Mouse (Mus musculus) forebrain, embryonic 10.5 days (tissue): ENCODE measurements at regions not wholly inside any gene's neighbourhood (a gene's known extent, or its start where the extent isn't known, plus 50 kb on each side); places are given as distances from the start of the nearest gene placed in this dataset.

ENCODE experiments used
- DNase-seq: peaks from one replicate; pipeline ENCODE4 v3.0.0-alpha.2; 2017; ENCODE audit warnings: low spot score; ENCODE audit errors: extremely low spot score
- H3K27ac ChIP-seq: fragments of 300-500 bp; sonication (generic); 2 replicates; pipeline ENCODE4 v1.5.1; 2016; ENCODE audit warnings: mild to moderate bottlenecking
- H3K27me3 ChIP-seq: fragments of 300-500 bp; sonication (generic); 2 replicates; pipeline ENCODE4 v1.6.1; 2016; ENCODE audit warnings: mild to moderate bottlenecking; ENCODE audit not compliant: poor library complexity, severe bottlenecking
- H3K36me3 ChIP-seq: fragments of 300-500 bp; sonication (generic); replicated peaks from 2 replicates; pipeline ENCODE4 v1.6.1; 2016; ENCODE audit warnings: mild to moderate bottlenecking, moderate library complexity
- H3K4me1 ChIP-seq: fragments of 300-500 bp; sonication (generic); 2 replicates; pipeline ENCODE4 v1.6.1; 2016
- H3K4me3 ChIP-seq: fragments of 300-500 bp; sonication (generic); 2 replicates; pipeline ENCODE4 v1.5.1; 2016; ENCODE audit warnings: mild to moderate bottlenecking, moderate library complexity
- H3K9me3 ChIP-seq: fragments of 300-500 bp; sonication (generic); 2 replicates; pipeline ENCODE4 v1.6.1; 2016; ENCODE audit warnings: mild to moderate bottlenecking, moderate library complexity
- WGBS: fragments of 180-500 bp; shearing (Covaris S2); methylation state at CpG from one replicate; pipeline ENCODE4 v1.1.7; 2016; 5-methylcytosine and 5-hydroxymethylcytosine counted together

DNA sequence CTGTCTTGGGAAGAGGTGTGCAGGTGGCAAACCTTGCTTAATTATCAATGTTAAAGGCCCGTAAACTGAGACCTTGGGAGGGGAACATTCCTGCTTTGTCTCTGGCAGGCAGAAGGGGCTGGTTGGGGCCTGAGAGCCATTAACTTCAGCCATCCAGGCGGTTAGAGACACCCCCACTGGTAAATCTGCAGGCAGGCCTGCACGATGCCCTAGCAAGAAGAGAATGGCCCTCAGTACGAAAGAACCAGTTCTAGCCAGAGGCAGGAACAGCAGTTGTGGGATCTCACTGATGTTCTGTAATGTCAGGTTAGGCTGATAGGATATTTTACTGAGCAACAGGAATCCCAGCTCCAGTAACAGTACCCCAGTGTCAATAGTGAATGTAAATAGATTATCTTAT is 70.5 kb downstream of the Apip start:
- Histone ChIP-seq H3K36me3 (no peaks in the 10 kb centered on the region), H3K27me3 (no peaks in the 10 kb centered on the region), H3K9me3 (no peaks in the 10 kb centered on the region), H3K4me3 (no peak overlapping the region), H3K27ac (no peak overlapping the region), H3K4me1 (no peaks in the 10 kb centered on the region)
- WGBS, result 77% methylated on average over 4 of the region's 4 CpGs
- DNase-seq, result no peak

DNA sequence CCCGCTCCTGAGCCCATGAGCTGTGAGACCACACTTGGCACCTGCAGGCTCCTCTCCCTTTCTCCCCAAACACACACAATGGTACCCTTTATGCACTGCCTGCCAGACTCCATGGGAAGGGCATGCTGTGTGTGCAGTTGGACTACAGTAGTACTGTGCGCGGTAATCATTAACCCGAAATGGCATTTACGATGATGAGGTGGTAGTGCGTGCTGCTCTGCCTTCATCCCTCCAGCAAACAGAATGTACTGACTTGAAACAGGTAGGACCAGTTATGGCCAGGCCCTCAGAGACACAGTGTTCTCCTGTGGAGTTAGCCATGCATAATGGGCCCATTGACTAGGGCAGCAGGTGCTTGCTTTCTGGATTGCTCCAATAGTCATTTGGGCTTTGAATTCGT is 70.9 kb downstream of the Apip start:
- Histone ChIP-seq H3K9me3 (no peaks in the 10 kb centered on the region), H3K27me3 (no peaks in the 10 kb centered on the region), H3K36me3 (no peaks in the 10 kb centered on the region), H3K27ac (no peak overlapping the region), H3K4me1 (no peaks in the 10 kb centered on the region), H3K4me3 (no peak overlapping the region)
- 93% methylated on average over 7 of the region's 7 CpGs for WGBS
- no peak for DNase-seq

DNA sequence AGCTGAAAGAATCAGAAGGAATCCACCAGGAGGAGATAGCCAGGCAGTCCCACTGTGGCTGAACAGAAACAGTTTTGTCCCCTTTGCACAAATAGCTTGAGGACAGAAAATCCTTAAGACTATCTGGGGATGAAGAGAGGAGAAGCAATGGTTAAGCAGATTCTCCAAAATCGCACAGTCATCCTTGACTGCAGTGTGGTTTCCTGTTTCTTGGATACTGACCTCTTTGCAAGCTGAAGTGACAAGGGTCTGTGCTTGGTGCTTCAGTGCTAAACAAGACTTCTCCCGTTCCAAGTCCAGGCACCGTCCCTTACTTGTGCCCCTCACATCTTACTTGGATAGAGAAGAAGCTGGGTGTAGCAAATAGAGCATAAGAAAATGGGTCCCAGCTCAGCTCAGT is 71.6 kb downstream of the Apip start:
- Histone ChIP-seq H3K27ac (no peak overlapping the region), H3K4me3 (no peak overlapping the region), H3K4me1 (no peaks in the 10 kb centered on the region), H3K36me3 (no peaks in the 10 kb centered on the region), H3K27me3 (no peaks in the 10 kb centered on the region), H3K9me3 (no peaks in the 10 kb centered on the region)
- DNase-seq, result no peak
- WGBS, result 83% methylated on average over 3 of the region's 3 CpGs

DNA sequence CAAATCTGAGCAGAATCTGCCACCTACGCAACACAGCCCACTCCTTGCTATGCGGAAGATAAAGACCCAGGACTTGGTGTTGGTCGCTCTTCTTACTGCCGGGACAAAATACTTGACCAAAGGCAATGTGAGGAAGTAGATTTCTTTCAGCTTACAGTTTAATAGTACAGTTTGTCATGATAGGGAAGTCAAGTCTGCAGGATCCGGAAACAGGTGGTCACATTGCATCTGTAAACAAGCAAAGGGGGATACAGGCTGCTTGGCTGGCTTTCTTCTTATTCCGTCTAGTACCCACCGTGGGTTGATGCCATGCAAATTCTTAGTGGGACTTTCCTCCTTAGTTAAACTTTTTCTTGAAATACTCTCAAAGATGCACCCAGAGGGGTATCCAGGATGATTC is 72.7 kb downstream of the Apip start:
- DNase-seq, result no peak
- 92% methylated on average over 7 of the region's 7 CpGs for WGBS
- Histone ChIP-seq H3K9me3 (no peaks in the 10 kb centered on the region), H3K36me3 (no peaks in the 10 kb centered on the region), H3K27me3 (no peaks in the 10 kb centered on the region), H3K4me1 (no peaks in the 10 kb centered on the region), H3K4me3 (no peak overlapping the region), H3K27ac (no peak overlapping the region)

DNA sequence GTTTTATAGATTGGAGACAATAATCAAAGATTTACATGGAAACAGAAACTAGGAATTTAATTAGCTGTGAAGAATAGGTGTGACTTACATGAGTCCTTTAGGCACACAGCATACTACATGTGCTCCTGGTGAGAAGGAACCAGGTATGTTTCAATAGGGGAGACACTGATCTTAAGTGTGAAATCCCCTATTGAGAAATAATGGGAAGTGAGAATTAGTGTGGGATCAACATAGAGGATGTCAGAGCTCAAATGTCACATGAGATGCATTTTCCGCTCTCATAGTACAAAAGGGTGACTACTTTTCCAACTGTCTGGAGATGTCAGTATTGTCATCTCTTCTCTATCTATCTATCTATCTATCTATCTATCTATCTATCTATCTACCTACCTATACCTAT is 79.8 kb downstream of the Apip start:
- no peaks in the 10 kb centered on the region for H3K36me3 ChIP-seq

DNA sequence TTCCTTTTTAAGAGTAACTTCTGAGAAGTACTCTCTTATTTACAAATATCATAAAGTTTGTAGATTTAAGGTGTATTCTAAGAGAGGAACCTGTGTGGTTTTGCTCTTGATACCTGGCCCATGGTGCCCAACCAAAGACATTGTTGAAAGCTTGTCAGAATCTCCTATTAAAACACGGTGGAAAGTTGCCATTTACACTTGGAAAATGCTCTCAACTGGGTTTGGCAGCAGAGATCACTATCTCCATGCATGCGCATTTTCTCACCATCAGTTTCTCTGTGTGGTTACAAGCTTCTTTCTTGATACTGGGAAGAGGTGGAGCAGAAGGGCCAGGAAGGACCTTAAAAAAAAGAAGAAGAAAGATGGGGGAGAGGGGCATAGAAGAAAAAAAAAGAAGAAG is 94.3 kb downstream of the Apip start:
- no peaks in the 10 kb centered on the region for H3K4me1 ChIP-seq
- H3K36me3 ChIP-seq, result no peaks in the 10 kb centered on the region
- no peaks in the 10 kb centered on the region for H3K9me3 ChIP-seq
- WGBS, result 74% methylated on average over 2 of the region's 2 CpGs
- no peak for DNase-seq
- H3K27ac ChIP-seq, result no peak overlapping the region
- H3K27me3 ChIP-seq, result no peaks in the 10 kb centered on the region
- H3K4me3 ChIP-seq, result no peak overlapping the region

More for the DNA sequence above, 79.8 kb downstream of the Apip start:
- Histone ChIP-seq H3K4me1 (no peaks in the 10 kb centered on the region), H3K4me3 (no peak overlapping the region), H3K27me3 (no peaks in the 10 kb centered on the region), H3K27ac (no peak overlapping the region), H3K9me3 (no peaks in the 10 kb centered on the region)
- no peak for DNase-seq
- WGBS, result 97% methylated on average over 1 of the region's 1 CpGs

DNA sequence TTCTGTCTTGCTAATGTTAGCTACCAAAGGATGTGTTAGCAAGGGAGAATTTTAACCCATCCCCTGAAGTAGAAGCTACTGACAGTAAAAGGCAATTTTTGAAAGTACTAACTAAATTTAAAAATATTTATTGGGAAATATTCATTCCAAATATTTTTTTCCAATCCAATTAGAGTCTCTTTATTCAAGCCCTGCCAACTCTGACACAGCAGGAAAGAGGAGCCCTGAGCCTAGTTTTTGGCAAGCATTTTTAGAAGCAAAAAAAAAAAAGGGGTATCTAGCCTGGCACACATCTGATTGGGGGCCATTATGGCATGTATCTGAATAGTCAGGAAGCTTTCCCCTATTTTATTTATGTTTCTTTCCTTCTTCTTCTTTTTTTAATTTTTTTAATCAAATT is 94.8 kb downstream of the Apip start:
- no peaks in the 10 kb centered on the region for H3K27me3 ChIP-seq
- H3K4me1 ChIP-seq, result no peaks in the 10 kb centered on the region
- no peaks in the 10 kb centered on the region for H3K9me3 ChIP-seq
- H3K36me3 ChIP-seq, result no peaks in the 10 kb centered on the region
- H3K27ac ChIP-seq, result no peak overlapping the region
- no peak for DNase-seq
- no peak overlapping the region for H3K4me3 ChIP-seq

DNA sequence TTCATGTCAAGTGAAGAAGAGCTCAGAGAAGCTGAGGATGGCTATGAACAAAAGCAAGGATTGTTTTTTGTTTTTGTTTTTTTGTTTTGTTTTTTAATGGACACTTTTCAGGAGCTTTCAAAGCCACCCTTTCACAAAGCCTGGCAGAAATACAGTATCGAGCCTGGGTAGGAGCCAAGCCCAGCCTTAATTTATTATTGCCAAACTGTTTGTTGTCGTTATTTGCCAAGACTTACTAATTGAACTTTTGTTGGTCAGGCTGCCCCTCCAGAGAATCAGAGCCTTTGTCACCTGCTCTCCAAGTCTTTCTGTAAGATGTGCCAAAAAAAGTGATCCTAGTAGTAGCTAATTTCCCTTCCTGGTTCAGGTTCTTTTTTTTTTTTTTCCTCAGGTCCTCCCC is 103.9 kb downstream of the Apip start:
- WGBS, result 87% methylated on average over 2 of the region's 2 CpGs
- H3K27me3 ChIP-seq, result peaks cover 11% of the 10 kb centered on the region
- no peak overlapping the region for H3K27ac ChIP-seq
- peaks cover 11% of the 10 kb centered on the region for H3K4me1 ChIP-seq
- H3K36me3 ChIP-seq, result no peaks in the 10 kb centered on the region
- H3K4me3 ChIP-seq, result no peak overlapping the region
- no peak for DNase-seq
- H3K9me3 ChIP-seq, result no peaks in the 10 kb centered on the region

DNA sequence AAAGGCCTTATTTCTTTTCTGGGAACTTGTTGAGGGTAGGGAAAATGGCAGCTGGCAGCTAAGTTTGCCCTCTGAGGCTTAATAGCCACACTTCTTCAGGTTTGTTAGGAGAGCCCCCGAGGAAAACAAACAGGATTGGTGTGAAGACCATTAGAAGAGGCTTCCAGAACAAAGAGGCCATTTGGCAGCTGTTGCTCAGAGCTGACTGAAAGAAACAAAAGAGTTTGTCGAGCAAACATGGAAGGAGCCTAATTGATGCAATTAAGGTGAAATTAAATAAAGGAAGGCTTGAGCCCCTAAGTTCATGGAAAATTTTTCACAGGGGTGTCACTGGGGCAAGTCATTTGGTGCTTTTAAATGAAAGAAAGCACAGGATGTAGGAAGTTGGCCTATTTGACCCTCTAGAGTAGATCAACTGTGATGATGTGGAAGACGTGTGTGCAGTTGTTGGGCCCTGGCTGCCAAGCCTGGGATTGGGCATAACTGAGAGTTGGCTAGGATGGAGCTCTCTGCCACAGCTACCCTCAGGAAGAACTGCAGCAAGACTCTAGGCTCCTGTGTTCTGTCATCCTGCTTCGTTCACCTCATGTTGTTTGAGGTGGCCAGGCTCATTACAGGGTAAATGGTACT is 106.9 kb downstream of the Apip start:
- Histone ChIP-seq H3K27me3 (peaks cover 24% of the 10 kb centered on the region), H3K27ac (no peak overlapping the region), H3K4me3 (no peak overlapping the region), H3K9me3 (no peaks in the 10 kb centered on the region), H3K4me1 (peaks cover 11% of the 10 kb centered on the region), H3K36me3 (no peaks in the 10 kb centered on the region)
- 38% methylated on average over 4 of the region's 4 CpGs for WGBS
- DNase-seq, result peak; percentile 14

DNA sequence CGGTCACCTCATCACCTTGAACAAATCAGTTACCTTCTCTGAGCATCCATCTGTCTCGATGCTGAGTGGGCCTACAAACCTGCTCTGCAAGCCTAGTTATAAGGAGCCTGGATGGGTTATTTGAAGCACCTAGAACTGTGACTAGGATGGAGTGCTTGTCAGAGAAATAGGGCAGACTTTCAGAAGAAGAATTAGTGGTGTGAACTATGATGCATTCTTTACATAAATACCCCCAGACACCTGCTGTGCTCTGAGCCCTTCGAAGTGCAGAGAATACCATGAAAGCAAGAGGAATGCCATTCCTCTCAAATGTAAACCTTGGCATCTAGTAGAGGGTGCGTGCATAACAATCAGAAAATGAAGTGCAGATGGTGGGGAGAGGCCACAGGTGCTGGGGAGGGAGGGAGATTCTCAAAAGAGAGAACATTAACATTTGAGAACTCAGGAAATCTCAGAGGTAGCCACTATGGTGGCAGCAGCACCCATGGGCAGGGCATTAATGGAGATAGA is 113.3 kb downstream of the Apip start:
- WGBS, result 79% methylated on average over 4 of the region's 4 CpGs
- DNase-seq, result no peak
- Histone ChIP-seq H3K36me3 (no peaks in the 10 kb centered on the region), H3K4me3 (no peak overlapping the region), H3K4me1 (no peaks in the 10 kb centered on the region), H3K27ac (no peak overlapping the region), H3K27me3 (peaks cover 18% of the 10 kb centered on the region), H3K9me3 (no peaks in the 10 kb centered on the region)

DNA sequence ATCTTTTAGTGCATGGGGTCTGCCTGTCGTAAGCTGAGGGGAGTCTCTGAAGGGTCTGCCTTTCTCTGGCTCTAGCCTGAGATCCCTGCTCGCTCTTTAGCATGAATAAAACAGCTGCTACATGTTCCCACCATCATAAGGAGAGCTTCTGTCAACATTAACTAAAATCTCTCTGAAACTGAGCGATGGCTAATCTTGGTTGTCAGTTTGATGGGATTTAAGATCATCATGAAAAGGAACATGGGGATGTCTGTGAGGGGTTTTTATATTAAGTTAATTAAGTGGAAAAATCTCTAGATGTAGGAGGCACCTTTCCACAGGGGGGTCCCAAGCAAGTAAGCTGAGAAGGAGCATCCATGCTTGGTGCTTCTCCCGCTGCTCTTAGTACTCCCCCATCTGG is 110.5 kb downstream of the Ehf start:
- Histone ChIP-seq H3K9me3 (no peaks in the 10 kb centered on the region), H3K27ac (no peak overlapping the region), H3K36me3 (no peaks in the 10 kb centered on the region), H3K27me3 (no peaks in the 10 kb centered on the region), H3K4me3 (no peak overlapping the region), H3K4me1 (no peaks in the 10 kb centered on the region)
- 76% methylated on average over 4 of the region's 4 CpGs for WGBS
- no peak for DNase-seq

DNA sequence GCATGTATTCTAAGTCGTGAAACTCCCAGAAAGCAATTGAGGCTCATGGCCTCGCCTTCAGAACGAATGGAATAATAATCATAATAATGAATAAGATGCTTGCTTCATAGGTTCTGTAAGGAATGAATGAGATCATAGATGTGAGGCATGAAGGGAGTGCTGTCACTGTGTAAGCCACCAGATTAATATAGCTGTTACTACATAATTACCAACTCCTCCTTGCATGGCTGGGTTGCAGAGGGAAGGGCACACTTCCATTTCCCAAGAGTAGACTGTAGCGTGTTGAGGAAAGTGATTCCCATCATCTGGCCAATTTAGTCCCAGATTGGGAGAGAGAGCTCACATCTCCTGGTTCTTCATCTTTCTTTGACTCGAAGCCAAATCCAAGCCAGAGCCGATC is 102.8 kb downstream of the Ehf start:
- H3K4me3 ChIP-seq, result no peak overlapping the region
- no peak overlapping the region for H3K27ac ChIP-seq
- H3K4me1 ChIP-seq, result no peaks in the 10 kb centered on the region
- 91% methylated on average over 6 of the region's 6 CpGs for WGBS
- H3K36me3 ChIP-seq, result no peaks in the 10 kb centered on the region
- H3K9me3 ChIP-seq, result no peaks in the 10 kb centered on the region
- no peaks in the 10 kb centered on the region for H3K27me3 ChIP-seq
- no peak for DNase-seq

DNA sequence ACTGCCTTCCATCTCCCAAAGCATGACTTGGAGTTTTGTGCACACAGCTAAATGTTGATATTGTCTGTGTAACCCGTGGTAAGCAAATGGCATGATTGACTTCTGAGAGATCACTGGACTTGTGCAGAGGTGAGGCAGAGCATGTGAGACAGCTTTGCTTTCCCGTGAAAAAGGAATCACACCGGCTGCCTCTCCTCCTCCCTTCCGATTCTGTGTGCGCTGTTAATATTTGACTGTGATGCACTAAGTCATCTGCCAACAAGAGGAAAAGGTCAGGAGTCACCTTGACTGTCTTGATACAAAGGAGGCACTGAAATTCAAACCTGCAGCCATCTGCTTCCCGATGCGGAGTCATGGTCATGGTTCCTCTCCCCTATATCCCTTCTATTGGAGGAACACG is 98.0 kb downstream of the Ehf start:
- H3K27me3 ChIP-seq, result no peaks in the 10 kb centered on the region
- H3K4me1 ChIP-seq, result no peaks in the 10 kb centered on the region
- no peaks in the 10 kb centered on the region for H3K36me3 ChIP-seq
- no peak for DNase-seq
- H3K4me3 ChIP-seq, result no peak overlapping the region
- H3K27ac ChIP-seq, result no peak overlapping the region
- H3K9me3 ChIP-seq, result no peaks in the 10 kb centered on the region
- WGBS, result 90% methylated on average over 8 of the region's 8 CpGs

DNA sequence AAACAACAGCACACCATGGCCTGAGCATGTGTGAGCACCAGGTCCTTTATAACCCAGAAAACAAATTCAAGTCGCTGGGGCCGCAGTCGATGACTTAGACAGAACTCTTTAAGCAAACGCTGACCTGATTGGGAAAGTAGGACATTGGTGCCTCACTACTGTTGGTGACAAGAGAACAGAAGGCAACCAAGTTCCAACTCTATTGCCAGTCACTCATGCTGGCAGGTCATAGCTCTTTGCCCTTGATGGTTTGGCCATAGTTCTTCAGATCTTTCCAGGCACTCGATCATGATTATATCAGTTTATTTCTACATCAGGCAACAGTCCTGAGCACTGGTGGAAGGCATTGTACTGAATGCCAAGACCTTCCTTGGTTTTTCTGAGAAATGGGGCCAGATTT is 94.7 kb downstream of the Ehf start:
- Histone ChIP-seq H3K4me3 (no peak overlapping the region), H3K27me3 (no peaks in the 10 kb centered on the region), H3K27ac (no peak overlapping the region), H3K36me3 (no peaks in the 10 kb centered on the region), H3K4me1 (peaks cover 9% of the 10 kb centered on the region; the same call in 1 of the 2 replicates), H3K9me3 (no peaks in the 10 kb centered on the region)
- 99% methylated on average over 5 of the region's 5 CpGs for WGBS
- DNase-seq, result no peak
